Mouse (Mus musculus): ENCODE data around the gene Cand2. TPM values are rescaled to one million over a fixed set of nuclear protein-coding genes. Genes with fewer than 3 reads are reported as not detected.

The Cand2 gene
- polyA plus RNA-seq, 1 experiment from 2014 or later, result 10.4 TPM

DNA sequence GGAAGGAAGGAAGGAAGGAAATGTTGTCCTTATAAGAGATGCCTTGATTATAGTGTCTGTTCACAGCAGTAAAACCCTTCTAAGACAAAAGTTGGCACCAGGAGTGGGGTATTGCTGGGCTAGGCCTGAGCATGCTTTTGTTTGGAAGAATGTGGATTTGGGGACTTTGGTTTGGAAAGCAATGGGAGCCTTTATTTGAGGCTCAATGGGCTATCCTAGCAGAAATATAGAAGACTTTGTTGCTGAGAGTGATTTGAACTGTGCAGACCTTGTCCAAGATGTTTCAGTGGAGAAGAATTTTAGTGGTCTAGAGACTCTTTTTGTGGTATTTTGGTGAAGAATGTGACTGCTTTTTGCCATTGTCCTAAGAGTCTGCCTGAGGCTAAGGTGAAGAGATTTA lies 59.5 kb downstream of the Cand2 start:
- no peak for TF ChIP-seq CTCF (IDR thresholded peaks at IDR 0.05; ENCODE audit: low read depth)
- H3K9me3 ChIP-seq (replicated peaks; ENCODE audit: low read length), result no peaks in the 10 kb centered on the region
- no peaks in the 10 kb centered on the region for H3K27me3 ChIP-seq (ENCODE audit: insufficient read depth, low read length)
- no peak overlapping the region for H3K9ac ChIP-seq (ENCODE audit: low read depth, low read length)
- H3K36me3 ChIP-seq (ENCODE audit: insufficient read depth, low read length), result no peaks in the 10 kb centered on the region
- H3K4me1 ChIP-seq (replicated peaks; ENCODE audit: insufficient read depth, low read length), result no peaks in the 10 kb centered on the region; the same call in 1 of the 2 replicates
- DNase-seq (ENCODE audit: low spot score), result no peak
- H3K4me2 ChIP-seq (ENCODE audit: low read length), result no peak overlapping the region
- H3K27ac ChIP-seq, result no peak overlapping the region
- no peak overlapping the region for H3K4me3 ChIP-seq (replicated peaks; ENCODE audit: low read depth, low read length)
- ATAC-seq (replicated peaks; ENCODE audit: low FRiP score, low read depth), result no peak

DNA sequence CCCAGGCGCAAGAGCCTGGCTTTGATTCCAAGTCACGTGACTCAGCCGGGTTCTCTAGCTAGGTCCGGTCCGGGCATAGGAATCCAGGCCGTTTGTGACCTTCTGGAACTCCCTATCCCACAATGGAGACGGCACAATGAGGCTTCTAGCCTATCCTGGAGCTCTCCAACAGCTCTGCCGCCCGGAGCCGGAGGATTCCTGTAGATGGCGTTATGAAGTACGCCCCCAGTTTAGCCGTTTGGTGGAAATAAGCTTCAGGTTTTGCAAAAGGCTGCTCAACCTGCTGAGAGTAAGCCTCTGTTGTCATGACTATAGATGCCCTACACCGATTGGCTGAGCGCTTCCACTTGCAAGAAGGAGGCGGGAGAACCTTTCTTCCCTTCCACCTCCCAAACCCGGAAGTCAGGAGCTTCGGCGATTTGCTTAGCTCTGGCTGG lies 63.8 kb downstream of the Cand2 start, which contains the start of gene Efcab12:
Efcab12 (minus strand) TSS at position 252 of the 437 bp plus-strand sequence.
- H3K36me3 ChIP-seq (ENCODE audit: insufficient read depth, low read length), result 0 out of 2 replicates have a peak, but pooled peaks cover 11% of the 10 kb centered on the region
- H3K9me3 ChIP-seq (replicated peaks; ENCODE audit: low read length), result no peaks in the 10 kb centered on the region
- peak within 1 kb of the TSS; percentile 67 for H3K4me2 ChIP-seq (ENCODE audit: low read length)
- ATAC-seq (replicated peaks; ENCODE audit: low FRiP score, low read depth), result peak; percentile 95
- H3K4me3 ChIP-seq (replicated peaks; ENCODE audit: low read depth, low read length), result peak within 1 kb of the TSS; percentile 22
- peak; percentile 91 for DNase-seq (ENCODE audit: low spot score)
- H3K27me3 ChIP-seq (ENCODE audit: insufficient read depth, low read length), result no peaks in the 10 kb centered on the region
- TF ChIP-seq CTCF (IDR thresholded peaks at IDR 0.05; ENCODE audit: low read depth), result peak; percentile 23; the same call in 1 of the 2 replicates
- no peaks in the 10 kb centered on the region; the same call in 1 of the 2 replicates for H3K4me1 ChIP-seq (replicated peaks; ENCODE audit: insufficient read depth, low read length)
- WGBS, result 1% methylated on average over 19 of the region's 19 CpGs
- peak within 1 kb of the TSS; percentile 20; the same call in 1 of the 2 replicates for H3K27ac ChIP-seq
- peak within 1 kb of the TSS; percentile 39; the same call in 1 of the 2 replicates for H3K9ac ChIP-seq (ENCODE audit: low read depth, low read length)

DNA sequence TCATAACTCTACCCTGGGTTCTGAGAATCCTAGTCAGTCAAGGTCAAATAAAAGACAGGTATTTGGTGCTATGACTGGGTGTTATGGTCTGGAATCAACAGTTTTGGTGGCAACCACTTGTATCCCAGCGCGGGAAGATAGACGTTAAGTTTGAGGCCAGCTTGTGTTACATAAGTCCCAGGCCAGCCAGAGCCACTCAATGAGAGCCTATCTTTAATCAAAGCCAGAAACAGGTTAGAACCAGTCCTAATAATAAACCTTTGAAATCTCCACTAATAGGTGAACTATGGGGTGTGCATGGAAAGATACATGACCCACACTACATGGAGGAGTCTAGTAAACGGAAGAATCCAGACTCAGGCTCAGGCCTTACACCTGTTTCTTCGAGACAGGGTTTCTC lies 64.4 kb downstream of the Cand2 start:
- peak overlapping the region; percentile 5; the same call in 1 of the 2 replicates for H3K27ac ChIP-seq
- ATAC-seq (replicated peaks; ENCODE audit: low FRiP score, low read depth) (peak; percentile 27; the same call in 1 of the 2 replicates), DNase-seq (ENCODE audit: low spot score) (no peak)
- H3K4me2 ChIP-seq (ENCODE audit: low read length), result peak overlapping the region; percentile 67
- H3K4me1 ChIP-seq (replicated peaks; ENCODE audit: insufficient read depth, low read length), result no peaks in the 10 kb centered on the region; the same call in 1 of the 2 replicates
- H3K4me3 ChIP-seq (replicated peaks; ENCODE audit: low read depth, low read length), result peak overlapping the region; percentile 22; the same call in 1 of the 2 replicates
- H3K9me3 ChIP-seq (replicated peaks; ENCODE audit: low read length), result no peaks in the 10 kb centered on the region
- no peak overlapping the region for H3K9ac ChIP-seq (ENCODE audit: low read depth, low read length)
- 69% methylated on average over 5 of the region's 5 CpGs for WGBS
- H3K36me3 ChIP-seq (ENCODE audit: insufficient read depth, low read length), result peaks cover 14% of the 10 kb centered on the region; the same call in 1 of the 2 replicates
- TF ChIP-seq CTCF (IDR thresholded peaks at IDR 0.05; ENCODE audit: low read depth), result no peak
- H3K27me3 ChIP-seq (ENCODE audit: insufficient read depth, low read length), result no peaks in the 10 kb centered on the region

DNA sequence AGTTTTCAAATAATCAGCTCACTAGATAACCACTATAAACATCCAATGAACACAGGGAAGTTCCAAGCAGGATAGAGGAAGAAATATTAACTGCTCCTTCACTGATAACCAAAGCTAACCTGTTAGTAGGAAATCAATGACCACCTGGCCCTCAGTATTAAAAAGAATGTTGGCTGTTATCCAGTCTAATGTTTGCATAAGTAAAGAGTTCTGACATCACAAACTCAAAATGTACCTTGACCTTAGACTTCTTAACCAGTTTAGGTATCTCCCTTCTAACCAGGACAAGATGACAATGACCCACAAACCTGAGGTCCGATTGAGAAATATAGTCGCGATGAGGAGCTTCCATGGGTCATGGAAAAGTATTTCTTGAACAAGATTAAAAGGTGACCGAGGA lies 70.7 kb downstream of the Cand2 start:
- H3K4me3 ChIP-seq (replicated peaks; ENCODE audit: low read depth, low read length), result no peak overlapping the region
- no peak for DNase-seq (ENCODE audit: low spot score)
- no peak for TF ChIP-seq CTCF (IDR thresholded peaks at IDR 0.05; ENCODE audit: low read depth)
- H3K9me3 ChIP-seq (replicated peaks; ENCODE audit: low read length), result no peaks in the 10 kb centered on the region
- H3K36me3 ChIP-seq (ENCODE audit: insufficient read depth, low read length), result peaks cover 33% of the 10 kb centered on the region; the same call in 1 of the 2 replicates
- no peaks in the 10 kb centered on the region for H3K4me1 ChIP-seq (replicated peaks; ENCODE audit: insufficient read depth, low read length)
- H3K4me2 ChIP-seq (ENCODE audit: low read length), result no peak overlapping the region
- no peaks in the 10 kb centered on the region for H3K27me3 ChIP-seq (ENCODE audit: insufficient read depth, low read length)
- no peak for ATAC-seq (replicated peaks; ENCODE audit: low FRiP score, low read depth)
- H3K27ac ChIP-seq, result no peak overlapping the region
- H3K9ac ChIP-seq (ENCODE audit: low read depth, low read length), result no peak overlapping the region
- WGBS, result 92% methylated on average over 4 of the region's 4 CpGs

DNA sequence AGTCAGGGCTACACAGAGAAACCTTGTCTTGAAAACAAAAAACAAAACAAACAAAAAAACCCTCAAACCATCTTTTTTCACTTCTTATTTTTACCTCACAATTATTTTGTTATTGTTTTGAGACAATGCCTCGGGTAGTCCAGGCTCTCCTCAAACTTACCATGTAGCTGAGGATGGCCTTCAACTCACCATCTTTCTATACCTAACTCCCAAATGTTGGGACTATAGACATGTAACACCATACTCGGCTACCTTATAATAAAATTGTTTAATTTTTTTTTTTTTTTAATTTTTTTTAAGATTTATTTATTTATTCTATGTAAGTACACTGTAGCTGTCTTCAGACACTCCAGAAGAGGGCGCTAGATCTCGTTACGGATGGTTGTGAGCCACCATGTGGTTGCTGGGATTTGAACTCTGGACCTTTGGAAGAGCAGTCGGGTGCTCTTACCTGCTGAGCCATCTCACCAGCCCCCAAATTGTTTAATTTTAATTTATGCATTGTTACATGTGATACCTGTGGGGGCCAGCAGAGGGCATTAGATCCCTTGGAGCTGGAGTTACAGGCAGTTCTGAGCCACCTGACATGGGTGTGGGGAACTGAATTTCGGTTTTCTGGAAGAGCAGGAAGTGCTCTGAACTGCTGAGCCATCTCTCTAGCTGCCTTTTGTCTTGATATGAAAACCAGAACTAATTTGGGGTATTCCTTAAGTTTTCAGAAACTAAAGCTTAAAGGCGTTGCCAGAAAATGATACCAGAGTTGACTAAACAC lies 72.5 kb downstream of the Cand2 start:
- H3K27ac ChIP-seq, result no peak overlapping the region
- no peaks in the 10 kb centered on the region for H3K9me3 ChIP-seq (replicated peaks; ENCODE audit: low read length)
- peaks cover 30% of the 10 kb centered on the region; the same call in 1 of the 2 replicates for H3K36me3 ChIP-seq (ENCODE audit: insufficient read depth, low read length)
- no peaks in the 10 kb centered on the region for H3K4me1 ChIP-seq (replicated peaks; ENCODE audit: insufficient read depth, low read length)
- ATAC-seq (replicated peaks; ENCODE audit: low FRiP score, low read depth) (peak; percentile 55; the same call in 1 of the 2 replicates), DNase-seq (ENCODE audit: low spot score) (peak; percentile 76)
- no peak overlapping the region for H3K4me2 ChIP-seq (ENCODE audit: low read length)
- no peak overlapping the region for H3K4me3 ChIP-seq (replicated peaks; ENCODE audit: low read depth, low read length)
- peak; percentile 80 for TF ChIP-seq CTCF (IDR thresholded peaks at IDR 0.05; ENCODE audit: low read depth)
- no peaks in the 10 kb centered on the region for H3K27me3 ChIP-seq (ENCODE audit: insufficient read depth, low read length)
- H3K9ac ChIP-seq (ENCODE audit: low read depth, low read length), result no peak overlapping the region
- WGBS, result 42% methylated on average over 6 of the region's 8 CpGs

DNA sequence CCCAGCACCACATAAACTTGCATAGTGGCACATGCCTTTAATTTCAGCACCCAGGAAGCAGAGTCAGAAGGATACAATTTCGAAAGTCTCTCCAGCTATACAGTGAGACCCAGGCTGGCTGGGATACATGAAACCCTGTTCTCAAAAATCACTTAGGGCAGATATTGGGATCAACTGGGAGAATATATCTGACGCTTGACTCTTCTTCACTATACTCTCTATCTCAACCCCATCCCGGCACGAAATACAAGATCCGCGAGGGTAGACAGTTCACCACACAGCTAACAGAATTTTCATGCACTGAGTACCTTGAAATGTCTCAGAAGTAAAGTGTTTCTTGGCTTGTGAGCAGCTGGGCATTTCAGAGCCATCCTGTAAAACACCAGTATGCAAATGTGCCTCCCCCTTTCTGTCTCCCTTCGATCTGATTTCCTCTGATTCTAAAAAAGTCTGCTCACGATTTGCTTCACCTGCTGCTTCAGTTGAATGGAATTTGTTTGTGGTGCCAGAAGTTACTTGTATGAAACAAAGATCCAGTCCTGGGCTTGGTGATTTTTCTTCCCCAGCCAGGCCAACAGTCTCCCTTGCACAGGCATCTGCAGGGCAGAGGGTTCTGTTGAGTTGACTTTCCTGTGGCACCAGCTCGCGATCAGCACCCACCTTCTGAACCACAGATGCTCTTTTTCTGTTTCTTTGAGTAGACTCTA lies 74.4 kb downstream of the Cand2 start:
- Histone ChIP-seq H3K4me2 (ENCODE audit: low read length) (no peak overlapping the region), H3K27me3 (ENCODE audit: insufficient read depth, low read length) (no peaks in the 10 kb centered on the region), H3K9me3 (replicated peaks; ENCODE audit: low read length) (no peaks in the 10 kb centered on the region), H3K4me1 (replicated peaks; ENCODE audit: insufficient read depth, low read length) (no peaks in the 10 kb centered on the region; the same call in 1 of the 2 replicates), H3K36me3 (ENCODE audit: insufficient read depth, low read length) (peaks cover 18% of the 10 kb centered on the region; the same call in 1 of the 2 replicates), H3K27ac (no peak overlapping the region), H3K9ac (ENCODE audit: low read depth, low read length) (no peak overlapping the region), H3K4me3 (replicated peaks; ENCODE audit: low read depth, low read length) (no peak overlapping the region)
- no peak for ATAC-seq (replicated peaks; ENCODE audit: low FRiP score, low read depth)
- DNase-seq (ENCODE audit: low spot score), result no peak
- TF ChIP-seq CTCF (IDR thresholded peaks at IDR 0.05; ENCODE audit: low read depth), result no peak
- WGBS, result 89% methylated on average over 10 of the region's 10 CpGs

All from kidney, postnatal 0 days (tissue).